Mouse (Mus musculus) liver, postnatal 0 days (tissue): Measurements from ENCODE around the gene Kmt5a.
A peak's percentile ranks its signal among the peaks of the same experiment; 100 is the strongest.

Source experiments
- CTCF ChIP-seq: sonication (generic); IDR thresholded peaks from 2 replicates; pipeline ENCODE4 v1.5.1; 2016; ENCODE audit warnings: antibody characterized with exemption, low read depth
- EP300 ChIP-seq: IDR thresholded peaks from 2 replicates; pipeline ENCODE4 v1.6.1; 2016; ENCODE audit warnings: antibody characterized with exemption, low read depth, mild to moderate bottlenecking

DNA sequence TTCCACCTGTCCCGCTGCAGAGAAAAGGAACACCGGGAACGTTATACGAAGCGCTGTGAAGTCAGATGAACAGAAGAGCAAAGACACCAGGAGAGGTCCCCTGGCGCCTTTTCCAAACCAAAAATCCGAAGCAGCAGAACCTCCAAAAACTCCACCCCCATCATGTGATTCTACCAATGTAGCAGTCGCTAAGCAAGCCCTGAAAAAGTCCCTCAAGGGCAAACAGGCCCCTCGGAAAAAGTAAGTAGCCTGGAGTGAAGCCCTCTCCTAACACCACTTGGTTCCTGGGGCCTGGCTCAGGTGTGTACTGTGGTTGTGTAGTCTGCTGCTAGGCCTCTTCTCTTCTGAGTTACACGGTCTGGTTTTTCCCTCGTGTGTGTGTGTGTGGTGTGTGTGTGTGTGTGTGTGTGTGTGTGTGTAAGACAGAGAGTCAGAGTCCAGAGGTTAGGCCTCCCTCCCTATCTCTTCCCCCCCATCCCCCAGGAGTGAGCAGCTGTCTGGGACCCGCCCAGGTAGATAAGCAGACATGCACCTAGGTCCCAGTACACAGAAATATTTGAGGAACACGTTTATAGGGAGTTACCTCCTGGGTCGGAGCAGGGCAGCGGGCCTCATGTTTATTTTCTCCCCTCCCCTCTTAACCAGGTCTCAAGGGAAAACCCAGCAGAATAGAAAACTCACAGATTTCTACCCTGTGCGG is 11.1 kb downstream of the Kmt5a start:
- TF ChIP-seq CTCF: no peak
- TF ChIP-seq EP300: peak; percentile 70
